Mouse (Mus musculus) bone marrow macrophage, adult 2 months (primary cell): ENCODE results near the gene Slc2a2. TPM values are rescaled to one million over a fixed set of nuclear protein-coding genes. Genes with fewer than 3 reads are reported as not detected.

Source experiments
- H3K27ac ChIP-seq: 2 replicates; pipeline ENCODE4 v1.5.1; 2012; ENCODE audit warnings: low read depth, low read length; ENCODE audit not compliant: insufficient read depth
- H3K4me1 ChIP-seq: 2 replicates; pipeline ENCODE4 v1.6.1; 2012; ENCODE audit warnings: low read length; ENCODE audit not compliant: control insufficient read depth, insufficient read depth
- H3K4me3 ChIP-seq: 2 replicates; pipeline ENCODE4 v1.5.1; 2012; ENCODE audit warnings: mild to moderate bottlenecking, low read length, moderate library complexity; ENCODE audit not compliant: insufficient read depth
- CTCF ChIP-seq: IDR thresholded peaks from 2 replicates; pipeline ENCODE4 v1.5.1; 2012; ENCODE audit warnings: low read depth, mild to moderate bottlenecking, low read length, moderate library complexity
- POLR2A ChIP-seq: IDR thresholded peaks from 2 replicates; pipeline ENCODE4 v1.6.1; 2012; ENCODE audit warnings: mild to moderate bottlenecking, low read depth, low read length, borderline replicate concordance
- polyA plus RNA-seq: library from polyadenylated mRNA; stranded (reverse); fragments of >200 nt; gene quantifications from 2 replicates; pipeline ENCODE4 v1.2.4, GENCODE M21; 2012; ENCODE audit not compliant: missing spikeins, insufficient read depth, insufficient read length

The Slc2a2 gene
- polyA plus RNA-seq, 1 experiment = not detected

- no peak overlapping the region for H3K27ac ChIP-seq
- H3K4me3 ChIP-seq = no peak overlapping the region
- H3K4me1 ChIP-seq = no peaks in the 10 kb centered on the region
- no peak for TF ChIP-seq CTCF
Measured at GRCm38 (mm10) chr3:28725203-28725602, 27.5 kb downstream of the Slc2a2 start.

GRCm38 (mm10) chr3:28726356-28726755 is 28.7 kb downstream of the Slc2a2 start:
- TF ChIP-seq POLR2A (no peak), CTCF (no peak)
- H3K4me3 ChIP-seq = no peak overlapping the region
- no peaks in the 10 kb centered on the region for H3K4me1 ChIP-seq
- H3K27ac ChIP-seq = no peak overlapping the region

- no peak overlapping the region for H3K27ac ChIP-seq
- TF ChIP-seq POLR2A (no peak), CTCF (no peak)
- no peak overlapping the region for H3K4me3 ChIP-seq
- no peaks in the 10 kb centered on the region for H3K4me1 ChIP-seq
Measured at GRCm38 (mm10) chr3:28734712-28735111, 37.0 kb downstream of the Slc2a2 start.

GRCm38 (mm10) chr3:28736981-28737380 is 39.3 kb downstream of the Slc2a2 start:
- TF ChIP-seq POLR2A (no peak), CTCF (no peak)
- no peak overlapping the region for H3K4me3 ChIP-seq
- H3K4me1 ChIP-seq = no peaks in the 10 kb centered on the region
- H3K27ac ChIP-seq = no peak overlapping the region

GRCm38 (mm10) chr3:28740353-28740752 is 42.6 kb downstream of the Slc2a2 start:
- TF ChIP-seq CTCF (no peak), POLR2A (no peak)
- Histone ChIP-seq H3K4me1 (no peaks in the 10 kb centered on the region), H3K4me3 (no peak overlapping the region), H3K27ac (no peak overlapping the region)

DNA sequence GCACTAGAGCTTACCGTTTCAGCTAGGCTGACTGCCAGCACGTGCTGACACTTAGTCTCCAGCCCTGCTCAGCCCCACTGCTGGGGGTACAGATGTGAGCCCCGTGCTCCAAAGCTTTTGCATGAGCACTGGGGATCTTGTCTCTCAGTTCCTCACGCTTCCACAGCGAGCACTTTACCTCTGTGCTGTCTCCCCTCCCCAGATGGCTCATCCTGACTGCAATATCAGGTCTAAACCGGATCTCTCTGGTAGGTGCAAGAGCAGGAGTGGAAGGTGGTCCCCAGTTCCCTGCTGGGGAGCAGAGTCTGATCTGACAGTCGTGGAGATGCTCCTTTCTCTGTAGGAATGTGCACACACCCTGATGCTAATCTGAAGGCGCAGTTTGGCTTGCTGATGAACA is 45.5 kb downstream of the Slc2a2 start:
- no peak overlapping the region for H3K27ac ChIP-seq
- no peaks in the 10 kb centered on the region for H3K4me1 ChIP-seq
- TF ChIP-seq POLR2A (no peak), CTCF (no peak)
- no peak overlapping the region for H3K4me3 ChIP-seq

GRCm38 (mm10) chr3:28745835-28746483 is 48.3 kb downstream of the Slc2a2 start:
- Histone ChIP-seq H3K4me3 (no peak overlapping the region), H3K27ac (no peak overlapping the region), H3K4me1 (no peaks in the 10 kb centered on the region)
- TF ChIP-seq POLR2A (no peak), CTCF (peak; percentile 86)

DNA sequence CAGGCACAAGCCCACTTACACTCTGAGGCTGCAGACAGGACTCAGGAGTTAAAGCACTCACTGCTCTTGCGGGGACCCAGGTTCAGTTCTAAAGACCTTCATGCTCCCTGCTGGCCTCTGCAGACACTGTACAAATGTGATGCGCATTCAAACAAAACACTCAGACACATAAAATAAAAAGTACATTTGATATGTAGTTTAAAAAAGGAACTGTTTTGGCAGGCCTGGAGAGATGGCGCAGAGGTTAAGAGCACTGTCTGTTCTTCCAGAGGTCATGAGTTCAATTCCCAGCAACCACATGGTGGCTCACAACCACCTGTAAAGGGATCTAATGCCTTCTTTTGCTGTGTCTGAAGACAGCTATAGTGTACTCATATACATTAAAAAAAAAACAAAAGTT is 50.4 kb downstream of the Slc2a2 start:
- Histone ChIP-seq H3K4me1 (no peaks in the 10 kb centered on the region), H3K4me3 (no peak overlapping the region), H3K27ac (no peak overlapping the region)
- TF ChIP-seq CTCF = no peak
- TF ChIP-seq POLR2A = no peak

DNA sequence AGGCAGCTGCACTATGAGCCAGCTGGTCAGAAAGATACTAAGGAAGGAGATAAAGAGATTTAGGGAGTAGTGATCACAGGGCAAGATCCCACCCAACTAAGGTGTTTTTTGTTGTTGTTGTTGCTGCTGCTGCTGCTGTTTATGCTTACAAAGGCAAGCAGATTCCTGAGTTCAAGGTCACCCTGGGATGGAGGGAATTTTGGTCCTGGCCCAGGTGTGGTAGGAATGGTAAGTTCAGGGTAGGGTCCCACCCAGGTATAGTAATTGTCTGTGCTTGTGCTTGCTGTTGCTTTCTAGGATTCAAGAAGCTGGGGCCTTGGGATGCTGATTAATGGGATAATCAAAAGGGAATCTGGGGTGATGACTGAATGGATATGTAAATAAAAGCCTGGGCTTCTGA is 51.3 kb downstream of the Slc2a2 start:
- H3K27ac ChIP-seq = no peak overlapping the region
- TF ChIP-seq POLR2A (no peak), CTCF (no peak)
- no peaks in the 10 kb centered on the region for H3K4me1 ChIP-seq
- no peak overlapping the region for H3K4me3 ChIP-seq

DNA sequence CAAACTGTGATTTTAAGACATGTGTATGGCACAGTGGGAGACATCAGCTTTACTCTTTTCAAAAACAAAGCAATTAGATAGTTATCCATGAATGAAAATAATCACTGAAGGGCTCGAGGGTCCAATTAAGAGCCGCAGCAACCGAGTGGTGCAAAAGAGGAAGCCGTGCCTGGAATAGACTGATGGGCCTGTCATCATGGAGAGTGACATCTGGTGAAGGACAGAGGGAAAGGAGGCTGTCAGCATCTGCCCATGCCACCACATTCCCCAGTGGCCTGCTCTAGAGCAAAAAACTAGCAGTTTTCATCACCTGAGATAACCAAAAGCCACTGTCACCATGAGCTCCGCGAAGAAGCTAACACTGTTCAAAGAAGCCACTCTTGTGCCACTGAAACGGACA is 57.8 kb downstream of the Slc2a2 start:
- no peaks in the 10 kb centered on the region for H3K4me1 ChIP-seq
- TF ChIP-seq POLR2A = no peak
- no peak for TF ChIP-seq CTCF
- H3K27ac ChIP-seq = no peak overlapping the region
- H3K4me3 ChIP-seq = no peak overlapping the region

GRCm38 (mm10) chr3:28761225-28761789 is 63.6 kb downstream of the Slc2a2 start:
- Histone ChIP-seq H3K27ac (no peak overlapping the region), H3K4me1 (no peaks in the 10 kb centered on the region), H3K4me3 (no peak overlapping the region)
- TF ChIP-seq CTCF (no peak), POLR2A (no peak)
